19 mouse cellular contexts compared by ENCODE assay signal in the genomic region with DNA sequence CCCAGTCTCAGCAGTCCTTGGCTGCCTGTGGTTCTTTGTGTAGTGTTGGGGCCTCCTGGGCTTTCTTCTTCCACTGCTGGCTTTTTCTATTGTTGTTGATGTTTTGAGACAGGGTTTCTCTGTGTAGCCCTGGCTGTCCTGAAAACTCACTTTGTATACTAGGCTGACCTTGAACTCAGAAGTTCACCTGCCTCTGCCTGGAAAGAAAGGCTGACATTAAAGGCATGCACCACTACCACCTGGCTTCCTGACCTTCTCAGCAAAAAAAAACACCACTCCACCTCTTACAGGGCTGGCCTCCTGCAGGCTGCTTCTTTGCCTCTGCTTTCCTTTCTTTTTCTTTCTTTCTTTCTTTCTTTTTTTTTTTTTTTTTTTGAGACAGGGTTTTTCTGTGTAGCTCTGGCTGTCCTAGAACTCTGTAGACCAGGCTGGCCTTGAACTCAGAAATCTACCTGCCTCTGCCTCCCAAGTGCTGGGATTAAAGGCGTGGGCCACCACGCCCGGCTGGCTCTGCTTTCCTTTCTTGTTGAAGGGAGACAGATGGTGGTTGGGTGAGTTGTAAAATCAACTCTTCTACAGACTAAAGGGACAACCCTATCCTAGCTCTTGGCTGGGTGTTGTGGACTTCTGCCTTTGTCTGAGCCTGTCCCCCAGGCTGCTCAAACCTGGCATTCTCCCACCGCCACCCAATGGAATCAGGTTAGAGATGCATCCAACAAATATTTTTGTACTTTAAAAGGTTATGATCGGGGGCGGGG. TPM values are rescaled to one million over a fixed set of nuclear protein-coding genes. Genes with fewer than 3 reads are reported as not detected.
A peak's percentile ranks its signal among the peaks of the same experiment; 100 is the strongest.
DNase-seq lines count a peak whose midpoint lies in the region.
"Had no signal": no experiment of that assay in that cellular context is flagged by ENCODE, and none has a peak within 500 bp of the region (broad histone marks: within the 10 kb centered on the region; RNA-seq: fewer than 3 reads in every experiment).

No protein-coding gene starts in this region.

- peak; percentile 75 for DNase-seq in heart, adult 11 months
- no peak for DNase-seq in heart, adult 18-20 months
- DNase-seq in ES-CJ7 (ENCODE audit: low read depth, low spot score), result peak; percentile 76
- DNase-seq in R1 (ENCODE audit: low read depth, low spot score), result peak; percentile 95
- no peak for DNase-seq in layer of hippocampus, adult 11-12 months (ENCODE audit: low spot score)
- no peak for DNase-seq in right cerebral cortex, adult 18-20 months
- DNase-seq in cerebellum, postnatal 4 days (ENCODE audit: low spot score in 2 of 2), result no peak
- DNase-seq: adrenal gland, adult 8-10 months; adrenal gland, postnatal 14 days; adrenal gland, postnatal 36 days; B cell, adult 2 months; cerebellum, adult 11-12 months; cerebellum, adult 2 months; cerebellum, adult 9-10 months; cerebellum, postnatal 10 days; cerebellum, postnatal 25 days; embryo, embryonic 11 days had no signal

RNA-seq across cellular contexts. Expression of a gene that starts 4.0 kb away (rescaled TPM):
- 10 to 100 TPM; 51.8 to 51.9 TPM for total RNA-seq in heart, adult 18-20 months (2021)

RNA-seq across cellular contexts. Expression of a gene that starts 53.2 kb away (rescaled TPM):
- under 1 TPM; 0.28 to 0.30 TPM for total RNA-seq in heart, adult 18-20 months (2021)
- total RNA-seq: CH12.LX; common myeloid progenitor, adult 5-6 weeks had no signal

Comparison
In these comparisons a context has a peak if more than half of its experiments do, and no peak if none do; other contexts are left out.
1. DNase-seq: peak in heart, adult 11 months (single experiment), ES-CJ7 (single experiment) and R1 (single experiment); none in heart, adult 18-20 months (0 of 2), layer of hippocampus, adult 11-12 months (single experiment), right cerebral cortex, adult 18-20 months (single experiment) and cerebellum, postnatal 4 days (0 of 2).